Mouse (Mus musculus): ENCODE measurements around the gene Cdk2ap2. TPM values are rescaled to one million over a fixed set of nuclear protein-coding genes. Genes with fewer than 3 reads are reported as not detected.
A peak's percentile ranks its signal among the peaks of the same experiment; 100 is the strongest.

Gene Cdk2ap2
- polyA plus RNA-seq, 1 experiment: 143 TPM

GRCm38 (mm10) chr19:4071406-4071805 lies 25.6 kb upstream of the Cdk2ap2 start:
- 89% methylated on average over 6 of the region's 6 CpGs for WGBS
- no peak overlapping the region for H3K4me3 ChIP-seq (replicated peaks; ENCODE audit: control insufficient read depth, low read depth, low read length)
- H3K27ac ChIP-seq (ENCODE audit: control insufficient read depth, insufficient read depth, low read depth, low read length, poor library complexity): peak overlapping the region; percentile 66
- no peak for TF ChIP-seq CTCF (IDR thresholded peaks at IDR 0.05; ENCODE audit: control insufficient read depth, insufficient read depth, low read length)
- no peak for TF ChIP-seq POLR2A (IDR thresholded peaks at IDR 0.05; ENCODE audit: borderline replicate concordance, control insufficient read depth, low read depth, low read length)
- peaks cover 2% of the 10 kb centered on the region; the same call in 1 of the 2 replicates for H3K4me1 ChIP-seq (ENCODE audit: control insufficient read depth, insufficient read depth, low read length)

GRCm38 (mm10) chr19:4072706-4073424 lies 24.1 kb upstream of the Cdk2ap2 start:
- Histone ChIP-seq H3K27ac (ENCODE audit: control insufficient read depth, insufficient read depth, low read depth, low read length, poor library complexity) (no peak overlapping the region), H3K4me1 (ENCODE audit: control insufficient read depth, insufficient read depth, low read length) (no peaks in the 10 kb centered on the region; the same call in 1 of the 2 replicates), H3K4me3 (replicated peaks; ENCODE audit: control insufficient read depth, low read depth, low read length) (no peak overlapping the region)
- 86% methylated on average over 6 of the region's 6 CpGs for WGBS
- TF ChIP-seq POLR2A (IDR thresholded peaks at IDR 0.05; ENCODE audit: borderline replicate concordance, control insufficient read depth, low read depth, low read length) (no peak), CTCF (IDR thresholded peaks at IDR 0.05; ENCODE audit: control insufficient read depth, insufficient read depth, low read length) (no peak)

GRCm38 (mm10) chr19:4075531-4075930 lies 21.5 kb upstream of the Cdk2ap2 start:
- WGBS: 86% methylated on average over 1 of the region's 1 CpGs
- Histone ChIP-seq H3K27ac (ENCODE audit: control insufficient read depth, insufficient read depth, low read depth, low read length, poor library complexity) (no peak overlapping the region), H3K4me3 (replicated peaks; ENCODE audit: control insufficient read depth, low read depth, low read length) (no peak overlapping the region), H3K4me1 (ENCODE audit: control insufficient read depth, insufficient read depth, low read length) (no peaks in the 10 kb centered on the region; the same call in 1 of the 2 replicates)
- TF ChIP-seq CTCF (IDR thresholded peaks at IDR 0.05; ENCODE audit: control insufficient read depth, insufficient read depth, low read length) (no peak), POLR2A (IDR thresholded peaks at IDR 0.05; ENCODE audit: borderline replicate concordance, control insufficient read depth, low read depth, low read length) (no peak)

GRCm38 (mm10) chr19:4079594-4079993 lies 17.4 kb upstream of the Cdk2ap2 start:
- H3K4me3 ChIP-seq (replicated peaks; ENCODE audit: control insufficient read depth, low read depth, low read length): no peak overlapping the region
- TF ChIP-seq CTCF (IDR thresholded peaks at IDR 0.05; ENCODE audit: control insufficient read depth, insufficient read depth, low read length) (no peak), POLR2A (IDR thresholded peaks at IDR 0.05; ENCODE audit: borderline replicate concordance, control insufficient read depth, low read depth, low read length) (no peak)
- no peaks in the 10 kb centered on the region; the same call in 1 of the 2 replicates for H3K4me1 ChIP-seq (ENCODE audit: control insufficient read depth, insufficient read depth, low read length)
- 63% methylated on average over 1 of the region's 1 CpGs for WGBS
- no peak overlapping the region for H3K27ac ChIP-seq (ENCODE audit: control insufficient read depth, insufficient read depth, low read depth, low read length, poor library complexity)

- WGBS: 41% methylated on average over 8 of the region's 8 CpGs
- Histone ChIP-seq H3K27ac (ENCODE audit: control insufficient read depth, insufficient read depth, low read depth, low read length, poor library complexity) (no peak overlapping the region; the same call in 1 of the 2 replicates), H3K4me1 (ENCODE audit: control insufficient read depth, insufficient read depth, low read length) (no peaks in the 10 kb centered on the region; the same call in 1 of the 2 replicates), H3K4me3 (replicated peaks; ENCODE audit: control insufficient read depth, low read depth, low read length) (no peak overlapping the region)
- TF ChIP-seq POLR2A (IDR thresholded peaks at IDR 0.05; ENCODE audit: borderline replicate concordance, control insufficient read depth, low read depth, low read length) (no peak), CTCF (IDR thresholded peaks at IDR 0.05; ENCODE audit: control insufficient read depth, insufficient read depth, low read length) (peak; percentile 44)
These were observed 16.4 kb upstream of the Cdk2ap2 start for GRCm38 (mm10) chr19:4080511-4081009.

- no peak within 1 kb of the TSS; the same call in 1 of the 2 replicates for H3K27ac ChIP-seq (ENCODE audit: control insufficient read depth, insufficient read depth, low read depth, low read length, poor library complexity)
- 66% methylated on average over 3 of the region's 3 CpGs for WGBS
These were observed 15.6 kb upstream of the Cdk2ap2 start, which contains the start of gene Cabp2 for GRCm38 (mm10) chr19:4081394-4081793. Cabp2 (plus strand) TSS chr19:4081578.

GRCm38 (mm10) chr19:4082219-4082965 lies 14.6 kb upstream of the Cdk2ap2 start:
- TF ChIP-seq POLR2A (IDR thresholded peaks at IDR 0.05; ENCODE audit: borderline replicate concordance, control insufficient read depth, low read depth, low read length) (no peak), CTCF (IDR thresholded peaks at IDR 0.05; ENCODE audit: control insufficient read depth, insufficient read depth, low read length) (no peak)
- WGBS: 83% methylated on average over 11 of the region's 11 CpGs
- Histone ChIP-seq H3K4me3 (replicated peaks; ENCODE audit: control insufficient read depth, low read depth, low read length) (no peak overlapping the region), H3K4me1 (ENCODE audit: control insufficient read depth, insufficient read depth, low read length) (no peaks in the 10 kb centered on the region; the same call in 1 of the 2 replicates), H3K27ac (ENCODE audit: control insufficient read depth, insufficient read depth, low read depth, low read length, poor library complexity) (no peak overlapping the region)

More at GRCm38 (mm10) chr19:4081394-4081793, 15.6 kb upstream of the Cdk2ap2 start, which contains the start of gene Cabp2:
- Histone ChIP-seq H3K4me3 (replicated peaks; ENCODE audit: control insufficient read depth, low read depth, low read length) (no peak within 1 kb of the TSS), H3K4me1 (ENCODE audit: control insufficient read depth, insufficient read depth, low read length) (no peaks in the 10 kb centered on the region; the same call in 1 of the 2 replicates)
- no peak for TF ChIP-seq POLR2A (IDR thresholded peaks at IDR 0.05; ENCODE audit: borderline replicate concordance, control insufficient read depth, low read depth, low read length)
- TF ChIP-seq CTCF (IDR thresholded peaks at IDR 0.05; ENCODE audit: control insufficient read depth, insufficient read depth, low read length): no peak

- Histone ChIP-seq H3K27ac (ENCODE audit: control insufficient read depth, insufficient read depth, low read depth, low read length, poor library complexity) (no peak overlapping the region), H3K4me3 (replicated peaks; ENCODE audit: control insufficient read depth, low read depth, low read length) (no peak overlapping the region), H3K4me1 (ENCODE audit: control insufficient read depth, insufficient read depth, low read length) (no peaks in the 10 kb centered on the region; the same call in 1 of the 2 replicates)
- TF ChIP-seq POLR2A (IDR thresholded peaks at IDR 0.05; ENCODE audit: borderline replicate concordance, control insufficient read depth, low read depth, low read length) (no peak), CTCF (IDR thresholded peaks at IDR 0.05; ENCODE audit: control insufficient read depth, insufficient read depth, low read length) (no peak)
- WGBS: 88% methylated on average over 7 of the region's 7 CpGs
These were observed 13.7 kb upstream of the Cdk2ap2 start for GRCm38 (mm10) chr19:4083316-4083715.

All from bone marrow, adult 2 months (tissue).